Mouse (Mus musculus) CH12.LX (cell line): ENCODE data around the gene Baiap3. TPM values are rescaled to one million over a fixed set of nuclear protein-coding genes. Genes with fewer than 3 reads are reported as not detected.
A peak's percentile ranks its signal among the peaks of the same experiment; 100 is the strongest.

Source experiments
- DNase-seq: peaks from one replicate; pipeline ENCODE4 v3.0.0-alpha.2; 2013; ENCODE audit errors: extremely low read depth
- H3K27ac ChIP-seq: 2 replicates; pipeline ENCODE4 v1.5.1; 2012; ENCODE audit warnings: low read depth, mild to moderate bottlenecking, control low read depth, moderate library complexity; ENCODE audit not compliant: insufficient read depth
- H3K27me3 ChIP-seq: replicated peaks from 2 replicates; pipeline ENCODE3; 2012; ENCODE audit warnings: inconsistent platforms
- H3K36me3 ChIP-seq, 2 experiments: replicated peaks in 1 of 2; 2 replicates each; pipeline versions ENCODE3 to v1.6.1; 2012; ENCODE audit warnings: inconsistent platforms in 1 of 2, low read length in 1 of 2, mild to moderate bottlenecking in 1 of 2, mixed read lengths in 1 of 2, moderate library complexity in 1 of 2; ENCODE audit not compliant: control insufficient read depth in 1 of 2, insufficient read depth in 1 of 2
- H3K4me1 ChIP-seq, 2 experiments: 2 replicates each; pipeline ENCODE4 v1.6.1; 2012; ENCODE audit warnings: inconsistent platforms in 1 of 2, moderate library complexity in 1 of 2; ENCODE audit not compliant: insufficient read depth in 2 of 2, control insufficient read depth in 1 of 2
- H3K4me2 ChIP-seq: 2 replicates; pipeline ENCODE4 v1.6.1; 2012; ENCODE audit warnings: low read depth, mild to moderate bottlenecking, control low read depth; ENCODE audit not compliant: poor library complexity, insufficient read depth, severe bottlenecking
- H3K4me3 ChIP-seq, 3 experiments: fragments of 150-350 bp in 1 of 3; sonication (generic) in 1 of 3; replicated peaks in 1 of 3; 2 replicates each; pipeline versions ENCODE3 to v1.5.1; 2011 to 2012; ENCODE audit warnings: low read depth in 2 of 3, low read length in 2 of 3, mild to moderate bottlenecking in 2 of 3, moderate library complexity in 2 of 3, control low read depth in 1 of 3, improper control_type of control experiment in 1 of 3, inconsistent platforms in 1 of 3, mixed read lengths in 1 of 3; ENCODE audit not compliant: poor library complexity in 1 of 3
- H3K79me2 ChIP-seq: replicated peaks from 2 replicates; pipeline ENCODE4 v1.6.1; 2012; ENCODE audit warnings: mild to moderate bottlenecking, moderate library complexity; ENCODE audit not compliant: control insufficient read depth, poor library complexity, insufficient read depth, severe bottlenecking; ENCODE audit errors: extremely low read depth
- H3K9ac ChIP-seq: 2 replicates; pipeline ENCODE4 v1.6.1; 2012; ENCODE audit warnings: low read depth, mild to moderate bottlenecking, control low read depth, moderate library complexity; ENCODE audit not compliant: insufficient read depth
- H3K9me3 ChIP-seq: replicated peaks from 2 replicates; pipeline ENCODE3; 2012; ENCODE audit warnings: low read length, inconsistent platforms, mixed read lengths
- CHD1 ChIP-seq: IDR thresholded peaks from 2 replicates; pipeline ENCODE4 v1.6.1; 2012; ENCODE audit warnings: low read depth, low read length, improper control_type of control experiment, inconsistent platforms
- CHD2 ChIP-seq: IDR thresholded peaks from 2 replicates; pipeline ENCODE4 v1.6.1; 2011; ENCODE audit warnings: low read length, improper control_type of control experiment
- CTCF ChIP-seq, 2 experiments: IDR thresholded peaks in 1 of 2; conservative IDR thresholded peaks in 1 of 2; 2 replicates each; pipeline ENCODE4 v1.5.1; 2011 to 2012; ENCODE audit warnings: low read depth in 2 of 2, low read length in 2 of 2, improper control_type of control experiment in 1 of 2, inconsistent platforms in 1 of 2, mild to moderate bottlenecking in 1 of 2, moderate library complexity in 1 of 2
- ETS1 ChIP-seq: conservative IDR thresholded peaks from 2 replicates; pipeline ENCODE4 v1.6.1; 2012; ENCODE audit warnings: low read depth, mild to moderate bottlenecking, inconsistent platforms, low read length, improper control_type of control experiment, moderate library complexity
- HCFC1 ChIP-seq: IDR thresholded peaks from 2 replicates; pipeline ENCODE4 v1.6.1; 2012; ENCODE audit warnings: low read depth, mild to moderate bottlenecking, inconsistent platforms, low read length, improper control_type of control experiment
- JUN ChIP-seq: IDR thresholded peaks from 2 replicates; pipeline ENCODE4 v1.6.1; 2011; ENCODE audit warnings: low read depth, mild to moderate bottlenecking, low read length, improper control_type of control experiment, moderate library complexity; ENCODE audit not compliant: insufficient read depth
- JUND ChIP-seq: conservative IDR thresholded peaks from 2 replicates; pipeline ENCODE4 v1.6.1; 2011; ENCODE audit warnings: low read depth, low read length, improper control_type of control experiment
- KAT2A ChIP-seq: IDR thresholded peaks from 2 replicates; pipeline ENCODE4 v1.6.1; 2012; ENCODE audit warnings: low read length, improper control_type of control experiment, inconsistent platforms; ENCODE audit not compliant: insufficient replicate concordance
- MAFK ChIP-seq: IDR thresholded peaks from 2 replicates; pipeline ENCODE4 v1.6.1; 2011; ENCODE audit warnings: low read length, improper control_type of control experiment; ENCODE audit not compliant: insufficient replicate concordance
- MAZ ChIP-seq: IDR thresholded peaks from 2 replicates; pipeline ENCODE4 v1.6.1; 2012; ENCODE audit warnings: low read depth, mild to moderate bottlenecking, inconsistent platforms, low read length, improper control_type of control experiment, moderate library complexity
- MEF2A ChIP-seq: IDR thresholded peaks from 2 replicates; pipeline ENCODE4 v1.6.1; 2014; ENCODE audit warnings: low read depth, mild to moderate bottlenecking, inconsistent platforms, low read length, improper control_type of control experiment, borderline replicate concordance
- MXI1 ChIP-seq: IDR thresholded peaks from 2 replicates; pipeline ENCODE4 v1.6.1; 2011; ENCODE audit warnings: mild to moderate bottlenecking, low read depth, low read length, improper control_type of control experiment
- POLR2A ChIP-seq: IDR thresholded peaks from 2 replicates; pipeline ENCODE4 v1.6.1; 2011; ENCODE audit warnings: low read depth, mild to moderate bottlenecking, improper control_type of control experiment, low read length
- RAD21 ChIP-seq: IDR thresholded peaks from 2 replicates; pipeline ENCODE4 v1.6.1; 2011; ENCODE audit warnings: low read depth, mild to moderate bottlenecking, low read length, improper control_type of control experiment, moderate library complexity
- SIN3A ChIP-seq: IDR thresholded peaks from 2 replicates; pipeline ENCODE4 v1.6.1; 2012; ENCODE audit warnings: low read length, improper control_type of control experiment, inconsistent platforms
- SMC3 ChIP-seq: IDR thresholded peaks from 2 replicates; pipeline ENCODE4 v1.6.1; 2011; ENCODE audit warnings: low read depth, low read length, improper control_type of control experiment
- TCF12 ChIP-seq: IDR thresholded peaks from 2 replicates; pipeline ENCODE4 v1.6.1; 2014; ENCODE audit warnings: low read depth, mild to moderate bottlenecking, inconsistent platforms, low read length, improper control_type of control experiment
- UBTF ChIP-seq: IDR thresholded peaks from 2 replicates; pipeline ENCODE4 v1.6.1; 2012; ENCODE audit warnings: low read depth, mild to moderate bottlenecking, inconsistent platforms, low read length, improper control_type of control experiment, moderate library complexity
- USF1 ChIP-seq: IDR thresholded peaks from 2 replicates; pipeline ENCODE4 v1.6.1; 2014; ENCODE audit warnings: low read depth, mild to moderate bottlenecking, inconsistent platforms, low read length, improper control_type of control experiment
- USF2 ChIP-seq: conservative IDR thresholded peaks from 2 replicates; pipeline ENCODE4 v1.6.1; 2011; ENCODE audit warnings: low read depth, low read length, improper control_type of control experiment
- ZNF384 ChIP-seq: IDR thresholded peaks from 2 replicates; pipeline ENCODE4 v1.6.1; 2012; ENCODE audit warnings: low read depth, low read length, improper control_type of control experiment, inconsistent platforms
- dilution Hi-C: fragments of 300-500 bp; cut with MboI; formaldehyde crosslinking; loops from 2 replicates; pipeline ENCODE4 v1.14.3; 2020; ENCODE audit warnings: low sequenced_read_pairs; ENCODE audit not compliant: extremely low pct_unique_long_range_greater_than_20kb, extremely low pct_ligation_motif_present
- in situ Hi-C: fragments of 300-500 bp; cut with MboI; formaldehyde crosslinking; loops from 3 replicates; pipeline ENCODE4 v1.14.3; 2019; ENCODE audit warnings: low sequenced_read_pairs, low pct_ligation_motif_present, low pct_unique_long_range_greater_than_20kb, mixed read lengths
- polyA plus RNA-seq: library from polyadenylated mRNA; unstranded; fragments of >175 nt; gene quantifications from 2 replicates; pipeline ENCODE4 v1.2.1, GENCODE M21; 2012; ENCODE audit warnings: low read depth; ENCODE audit not compliant: insufficient read length
- total RNA-seq, 2 experiments: library from RNA; depleted of rRNA; stranded (reverse); fragments of 300-350 nt in 1 of 2; fragments of >200 nt in 1 of 2; gene quantifications; 2 replicates each; pipeline ENCODE4 v1.2.3; 2012 to 2014

Gene Baiap3
- total and polyA plus RNA-seq, 3 experiments: 0.19 to 0.21 TPM; not detected in 1

GRCm38 (mm10) chr17:25244239-25244638 is 11.9 kb downstream of the Baiap3 start:
- Histone ChIP-seq H3K27me3 (no peaks in the 10 kb centered on the region), H3K4me1 (peaks cover 7 to 14% of the 10 kb centered on the region in 2 experiments; a peak in 2 of 4 replicates), H3K36me3 (peaks cover 35 to 54% of the 10 kb centered on the region in 2 experiments), H3K4me2 (no peak overlapping the region), H3K9me3 (no peaks in the 10 kb centered on the region), H3K4me3 (no peak overlapping the region), H3K79me2 (peaks cover 17% of the 10 kb centered on the region), H3K27ac (no peak overlapping the region), H3K9ac (no peak overlapping the region)
- dilution Hi-C loops (no loop called here), in situ Hi-C loops (no loop called here)
- no peak for TF ChIP-seq SIN3A
- no peak for TF ChIP-seq USF1
- TF ChIP-seq CHD1: no peak
- TF ChIP-seq MXI1: no peak
- TF ChIP-seq TCF12: no peak
- no peak for TF ChIP-seq ZNF384
- no peak for DNase-seq

- in situ Hi-C loops: no loop called here
- no peaks in the 10 kb centered on the region for H3K27me3 ChIP-seq
- no peak for DNase-seq
- peaks cover 7 to 18% of the 10 kb centered on the region in 2 experiments; a peak in 2 of 4 replicates for H3K4me1 ChIP-seq
- peaks cover 17% of the 10 kb centered on the region for H3K79me2 ChIP-seq
- H3K27ac ChIP-seq: no peak overlapping the region
- no peak overlapping the region for H3K9ac ChIP-seq
- TF ChIP-seq MAFK: no peak
- peak in 1 of 2 experiments; percentile 50; a peak in 2 of 4 replicates for TF ChIP-seq CTCF (conservative IDR thresholded peaks at IDR 0.05 in 1 of 2, IDR thresholded peaks at IDR 0.05 in 1 of 2; ENCODE audit: low read depth in 2 of 2, low read length in 2 of 2)
- H3K36me3 ChIP-seq: peaks cover 35 to 54% of the 10 kb centered on the region in 2 experiments
- no peaks in the 10 kb centered on the region for H3K9me3 ChIP-seq
- no peak overlapping the region for H3K4me2 ChIP-seq
- no peak overlapping the region for H3K4me3 ChIP-seq
- dilution Hi-C loops: no loop called here
Measured at GRCm38 (mm10) chr17:25243131-25243780, 12.9 kb downstream of the Baiap3 start.

GRCm38 (mm10) chr17:25239695-25240636 is 16.2 kb downstream of the Baiap3 start, which contains the start of the genes Gnptg and Tsr3:
TSS of gene Gnptg (minus strand) at chr17:25240124.
TSS of gene Tsr3 (plus strand) at chr17:25240170.
- peak within 1 kb of the TSS; percentile 77 for H3K9ac ChIP-seq
- H3K36me3 ChIP-seq: peaks cover 43 to 61% of the 10 kb centered on the region in 2 experiments
- peak within 1 kb of the TSS; percentile 2; the same call in 1 of the 2 replicates for H3K27ac ChIP-seq
- in situ Hi-C loops: loop anchor here (5.0 kb wide), 1 partner anchor 32 kb away; the partner anchor contains the start of gene Ube2i
- peak within 1 kb of the TSS; percentile 94 to 100 (median 98) for H3K4me3 ChIP-seq
- peak within 1 kb of the TSS; percentile 92 for H3K4me2 ChIP-seq
- H3K79me2 ChIP-seq: peaks cover 17% of the 10 kb centered on the region
- no peaks in the 10 kb centered on the region for H3K9me3 ChIP-seq
- H3K27me3 ChIP-seq: no peaks in the 10 kb centered on the region
- DNase-seq: peak; percentile 90
- peaks cover 7 to 18% of the 10 kb centered on the region in 2 experiments; a peak in 2 of 4 replicates for H3K4me1 ChIP-seq
- dilution Hi-C loops: no loop called here
- TF ChIP-seq CTCF (conservative IDR thresholded peaks at IDR 0.05 in 1 of 2, IDR thresholded peaks at IDR 0.05 in 1 of 2; ENCODE audit: low read depth in 2 of 2, low read length in 2 of 2) (no peak), MAZ (no peak; the same call in 1 of the 2 replicates), ZNF384 (no peak), POLR2A (peak; percentile 84), JUND (no peak), MAFK (no peak), CHD2 (no peak), RAD21 (no peak), SMC3 (no peak; the same call in 1 of the 2 replicates), MEF2A (no peak), ETS1 (no peak), JUN (no peak), UBTF (no peak), CHD1 (no peak), USF2 (peak; percentile 87), HCFC1 (peak; percentile 79), KAT2A (no peak)
